Mouse (Mus musculus) lung, embryonic 14.5 days (tissue): Measurements from ENCODE around the gene Rplp0. TPM values are rescaled to one million over a fixed set of nuclear protein-coding genes. Genes with fewer than 3 reads are reported as not detected.

ENCODE experiments used
- ATAC-seq: fragments of 200-750 bp; cut with Nextera tagmentation; 2 replicates; pipeline ENCODE4 v1.8.0; 2017; ENCODE audit warnings: mild to moderate bottlenecking, moderate TSS enrichment, moderate library complexity; ENCODE audit not compliant: insufficient read depth
- DNase-seq: peaks from one replicate; pipeline ENCODE4 v3.0.0-alpha.2; 2015
- H3K27ac ChIP-seq: fragments of 300-500 bp; sonication (generic); 2 replicates; pipeline ENCODE4 v1.5.1; 2014; ENCODE audit warnings: low read depth, mild to moderate bottlenecking, moderate library complexity
- H3K27me3 ChIP-seq: fragments of 300-500 bp; sonication (generic); 2 replicates; pipeline ENCODE4 v1.6.1; 2014; ENCODE audit warnings: low read length, control low read depth; ENCODE audit not compliant: insufficient read depth
- H3K36me3 ChIP-seq: fragments of 300-500 bp; sonication (generic); 2 replicates; pipeline ENCODE4 v1.6.1; 2014; ENCODE audit warnings: control low read depth; ENCODE audit not compliant: insufficient read depth
- H3K4me1 ChIP-seq: fragments of 300-500 bp; sonication (generic); 2 replicates; pipeline ENCODE4 v1.6.1; 2014; ENCODE audit warnings: antibody characterized with exemption, control low read depth; ENCODE audit not compliant: insufficient read depth
- H3K4me2 ChIP-seq: fragments of 300-500 bp; sonication (generic); 2 replicates; pipeline ENCODE4 v1.6.1; 2014; ENCODE audit warnings: mild to moderate bottlenecking
- H3K4me3 ChIP-seq: fragments of 300-500 bp; sonication (generic); 2 replicates; pipeline ENCODE4 v1.5.1; 2014; ENCODE audit warnings: low read depth, low read length
- H3K9ac ChIP-seq: fragments of 300-500 bp; sonication (generic); 2 replicates; pipeline ENCODE4 v1.6.1; 2014
- H3K9me3 ChIP-seq: fragments of 300-500 bp; sonication (generic); 2 replicates; pipeline ENCODE4 v1.6.1; 2016; ENCODE audit warnings: low read depth, low read length, control low read depth
- CTCF ChIP-seq: IDR thresholded peaks from 2 replicates; pipeline ENCODE4 v1.5.1; 2016; ENCODE audit warnings: antibody characterized with exemption, low read depth
- WGBS: fragments of 180-500 bp; shearing (Covaris S2); extraction: QIAGEN DNeasy Blood & Tissue Kit; methylation state at CpG from one replicate; pipeline ENCODE4 v1.1.7; 2014; 5-methylcytosine and 5-hydroxymethylcytosine counted together
- microRNA-seq: library from miRNA; unstranded; fragments of <30 nt; microRNA quantifications from one replicate; pipeline ENCODE4, GENCODE M21; 2016; ENCODE audit warnings: borderline number of aligned reads
- polyA plus RNA-seq: library from polyadenylated mRNA; unstranded; fragments of >200 nt; fragmentation: Nextera tagmentation; extraction: Ambion mirVana; gene quantifications from 2 replicates; pipeline ENCODE4 v1.2.1, GENCODE M21; 2014

Gene Rplp0
- polyA plus RNA-seq, 1 experiment from 2014 or later: 1,954 TPM

DNA sequence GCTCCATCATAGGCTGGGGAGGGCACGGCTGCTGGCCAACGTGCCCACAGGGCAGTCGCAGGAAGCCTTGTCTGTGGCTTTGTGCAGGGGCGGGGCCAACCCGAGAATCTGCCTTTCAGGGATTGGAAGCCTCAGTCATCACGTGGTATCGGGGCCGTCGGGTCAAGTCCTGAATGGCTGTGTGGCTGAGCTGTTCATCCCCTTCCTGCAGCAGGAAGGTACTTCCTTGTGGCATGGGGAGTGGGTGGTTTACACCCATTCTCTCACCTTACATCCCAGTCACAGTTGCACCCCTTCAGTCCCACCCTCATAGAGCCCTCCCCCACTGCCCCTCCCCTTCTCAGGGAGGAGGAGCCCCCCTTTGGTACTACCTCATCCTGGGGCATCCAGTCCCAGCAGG is 22.4 kb downstream of the Rplp0 start:
- DNase-seq (no peak), ATAC-seq (no peak)
- Histone ChIP-seq H3K9ac (no peak overlapping the region), H3K36me3 (peaks cover 100% of the 10 kb centered on the region), H3K4me2 (no peak overlapping the region), H3K27me3 (no peaks in the 10 kb centered on the region), H3K27ac (no peak overlapping the region), H3K4me3 (no peak overlapping the region), H3K9me3 (peaks cover 8% of the 10 kb centered on the region; the same call in 1 of the 2 replicates), H3K4me1 (no peaks in the 10 kb centered on the region)
- WGBS: 96% methylated on average over 9 of the region's 9 CpGs
- TF ChIP-seq CTCF: no peak

DNA sequence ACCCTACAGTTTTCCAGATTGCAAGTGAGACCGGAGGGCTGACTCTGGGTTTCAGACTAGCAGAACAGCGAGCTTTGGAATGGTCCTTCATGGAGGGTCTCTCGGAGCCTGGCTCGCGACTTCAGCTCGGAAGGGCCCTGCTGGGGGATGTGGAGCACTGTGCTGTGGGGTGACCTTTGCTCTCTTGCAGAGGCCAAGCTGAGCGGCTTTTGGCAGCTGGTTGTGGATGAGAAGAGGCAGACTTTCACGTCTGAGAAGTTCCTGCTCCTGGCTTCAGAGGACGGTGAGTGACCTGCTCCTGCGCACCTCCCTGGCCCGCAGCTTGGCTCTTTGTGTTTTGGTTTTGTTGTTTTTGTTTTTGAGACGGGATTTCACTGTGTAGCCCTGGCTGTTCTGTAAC is 26.3 kb downstream of the Rplp0 start:
- Histone ChIP-seq H3K9me3 (peaks cover 8% of the 10 kb centered on the region; the same call in 1 of the 2 replicates), H3K36me3 (peaks cover 97% of the 10 kb centered on the region), H3K4me3 (no peak overlapping the region), H3K4me2 (no peak overlapping the region), H3K4me1 (no peaks in the 10 kb centered on the region), H3K9ac (no peak overlapping the region), H3K27me3 (no peaks in the 10 kb centered on the region), H3K27ac (no peak overlapping the region)
- ATAC-seq: no peak
- WGBS: 82% methylated on average over 12 of the region's 12 CpGs
- DNase-seq: no peak
- no peak for TF ChIP-seq CTCF

DNA sequence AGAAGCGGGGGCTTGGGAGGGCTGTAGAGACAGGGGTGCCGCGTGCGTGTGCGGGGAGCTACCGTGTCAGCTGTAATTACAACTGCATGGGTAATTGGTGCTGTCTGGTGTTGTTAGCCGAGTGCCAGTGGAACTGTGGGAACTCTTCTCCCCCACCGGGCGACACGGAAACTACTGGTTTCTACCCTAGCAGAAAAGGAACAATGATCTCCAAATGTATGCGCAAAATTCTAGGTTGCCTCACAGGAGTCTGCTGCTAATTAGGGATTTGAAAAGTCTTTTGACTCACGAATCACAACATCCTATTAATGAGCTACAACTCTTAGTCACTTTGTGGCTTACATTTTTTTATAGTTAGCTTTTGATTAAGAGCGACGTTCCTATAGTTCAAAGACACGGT is 26.9 kb downstream of the Rplp0 start:
- Histone ChIP-seq H3K36me3 (peaks cover 97% of the 10 kb centered on the region), H3K27me3 (no peaks in the 10 kb centered on the region), H3K4me1 (no peaks in the 10 kb centered on the region), H3K9me3 (peaks cover 8% of the 10 kb centered on the region; the same call in 1 of the 2 replicates), H3K9ac (no peak overlapping the region), H3K27ac (no peak overlapping the region), H3K4me3 (no peak overlapping the region), H3K4me2 (no peak overlapping the region)
- WGBS: 93% methylated on average over 15 of the region's 15 CpGs
- no peak for ATAC-seq
- no peak for TF ChIP-seq CTCF
- DNase-seq: no peak

DNA sequence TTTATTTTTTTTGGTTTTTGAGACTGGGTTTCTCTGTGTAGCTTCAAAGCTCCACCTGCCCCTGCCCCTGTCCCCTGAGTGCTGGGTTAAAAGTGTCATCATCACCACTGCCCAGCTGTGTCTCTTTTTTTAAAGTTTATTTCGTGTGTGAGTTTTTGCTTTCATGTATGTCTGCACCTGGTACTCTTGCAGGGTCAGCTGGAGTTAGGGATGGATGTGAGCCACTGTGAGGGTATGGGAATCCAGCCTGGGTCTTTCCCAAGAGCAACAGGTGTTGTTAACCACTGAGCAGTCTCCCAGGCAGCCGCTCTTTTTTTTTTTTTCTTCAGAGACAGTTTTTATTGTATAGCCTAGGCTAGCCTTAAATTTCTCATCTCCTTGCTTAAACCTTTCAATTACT is 27.5 kb downstream of the Rplp0 start:
- Histone ChIP-seq H3K27me3 (no peaks in the 10 kb centered on the region), H3K27ac (no peak overlapping the region), H3K36me3 (peaks cover 97% of the 10 kb centered on the region), H3K4me1 (no peaks in the 10 kb centered on the region), H3K9me3 (peaks cover 8% of the 10 kb centered on the region; the same call in 1 of the 2 replicates), H3K9ac (no peak overlapping the region), H3K4me3 (no peak overlapping the region), H3K4me2 (no peak overlapping the region)
- TF ChIP-seq CTCF: no peak
- ATAC-seq: no peak
- 89% methylated on average over 2 of the region's 2 CpGs for WGBS
- no peak for DNase-seq

DNA sequence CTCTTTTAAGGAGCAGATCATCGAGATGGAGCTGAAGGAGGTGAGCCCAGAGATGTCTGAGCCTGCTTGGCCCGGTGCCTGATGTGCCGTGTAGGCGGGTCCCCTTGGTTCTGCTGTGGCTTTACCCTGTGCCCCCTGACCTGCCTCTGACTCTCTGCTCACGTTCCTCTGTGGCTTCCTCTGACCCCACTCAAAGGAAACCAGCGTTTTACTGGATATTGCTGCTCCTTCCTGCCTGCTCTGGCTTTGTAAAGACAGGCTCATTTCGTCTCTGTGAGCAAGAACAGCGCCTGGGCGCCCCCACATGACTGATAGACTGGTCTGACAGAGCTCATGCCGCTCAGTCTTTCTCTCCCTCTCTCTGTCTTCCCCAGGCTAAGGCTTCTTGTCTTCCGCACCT is 31.8 kb downstream of the Rplp0 start:
- Histone ChIP-seq H3K27me3 (no peaks in the 10 kb centered on the region), H3K36me3 (peaks cover 96% of the 10 kb centered on the region), H3K9me3 (no peaks in the 10 kb centered on the region), H3K4me3 (no peak overlapping the region), H3K4me1 (no peaks in the 10 kb centered on the region), H3K9ac (no peak overlapping the region), H3K27ac (no peak overlapping the region), H3K4me2 (no peak overlapping the region)
- WGBS: 80% methylated on average over 11 of the region's 11 CpGs
- DNase-seq: no peak
- ATAC-seq: no peak
- no peak for TF ChIP-seq CTCF

DNA sequence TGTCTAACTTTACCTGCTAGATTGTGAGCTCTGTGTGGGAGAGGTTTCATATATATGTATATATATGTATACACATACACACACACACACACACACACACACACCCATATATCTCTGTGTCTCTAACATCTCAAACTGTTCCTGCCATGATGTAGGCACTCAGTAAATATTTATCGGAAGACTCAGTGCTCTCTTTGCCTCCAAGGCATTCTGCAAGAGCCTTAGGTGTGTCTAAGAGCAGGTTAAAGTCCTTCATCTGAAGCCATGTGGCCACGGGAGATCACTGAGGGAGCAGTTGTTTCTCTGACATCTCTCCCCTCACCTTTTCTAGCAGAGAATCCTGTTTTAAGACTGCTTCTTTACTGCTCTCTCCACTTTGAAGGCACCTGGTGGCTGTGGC is 32.2 kb downstream of the Rplp0 start:
- H3K27ac ChIP-seq: no peak overlapping the region
- no peak overlapping the region for H3K4me3 ChIP-seq
- no peak overlapping the region for H3K4me2 ChIP-seq
- no peaks in the 10 kb centered on the region for H3K4me1 ChIP-seq
- H3K36me3 ChIP-seq: peaks cover 96% of the 10 kb centered on the region
- DNase-seq (no peak), ATAC-seq (no peak)
- H3K27me3 ChIP-seq: no peaks in the 10 kb centered on the region
- WGBS: 91% methylated on average over 2 of the region's 2 CpGs
- no peak overlapping the region for H3K9ac ChIP-seq
- no peaks in the 10 kb centered on the region for H3K9me3 ChIP-seq
- no peak for TF ChIP-seq CTCF

DNA sequence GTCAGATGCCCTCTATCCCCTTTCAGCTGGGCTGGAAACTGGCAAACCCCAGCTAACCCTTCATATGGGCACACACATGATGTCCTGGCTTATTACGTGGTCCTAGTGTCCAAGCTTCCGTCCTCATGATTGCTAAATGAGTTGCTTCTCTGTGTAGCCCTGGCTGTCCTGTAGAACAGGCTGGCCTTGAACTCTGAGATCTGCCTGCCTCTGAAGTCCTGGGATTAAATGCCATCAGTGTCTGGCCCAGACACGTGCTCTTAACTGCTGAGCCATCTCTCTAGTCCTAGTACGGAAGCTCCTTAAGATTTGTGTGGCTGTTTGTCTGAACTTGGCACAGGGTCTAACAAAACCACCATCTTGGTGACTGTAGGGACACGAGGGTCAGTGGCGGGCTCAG is 44.3 kb downstream of the Rplp0 start:
- no peak for DNase-seq
- no peaks in the 10 kb centered on the region for H3K9me3 ChIP-seq
- H3K9ac ChIP-seq: no peak overlapping the region
- no peak overlapping the region for H3K4me3 ChIP-seq
- TF ChIP-seq CTCF: no peak
- H3K4me1 ChIP-seq: no peaks in the 10 kb centered on the region
- no peak for ATAC-seq
- 90% methylated on average over 6 of the region's 6 CpGs for WGBS
- no peaks in the 10 kb centered on the region for H3K27me3 ChIP-seq
- no peak overlapping the region for H3K27ac ChIP-seq
- no peak overlapping the region for H3K4me2 ChIP-seq
- peaks cover 90% of the 10 kb centered on the region for H3K36me3 ChIP-seq

DNA sequence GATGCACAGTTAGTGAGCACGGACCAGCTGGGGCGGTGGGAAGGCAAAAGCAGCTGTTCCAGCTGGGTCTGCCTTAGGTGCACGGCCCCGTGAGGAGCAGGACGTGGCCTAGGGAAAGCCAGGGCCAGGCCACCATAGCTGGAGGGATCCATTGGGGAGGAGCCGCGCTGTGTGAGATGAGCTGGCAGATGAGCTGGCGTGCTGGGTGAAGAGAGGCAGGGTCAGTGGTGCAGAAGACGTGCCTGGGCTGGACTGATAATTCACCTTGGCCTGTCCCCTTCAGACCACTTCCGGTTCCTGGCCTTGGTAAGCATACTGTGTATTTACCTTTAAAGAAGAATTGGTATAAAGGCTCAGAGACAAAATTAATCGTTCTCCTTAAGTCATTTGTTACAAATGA is 52.3 kb downstream of the Rplp0 start:
- Histone ChIP-seq H3K4me1 (no peaks in the 10 kb centered on the region), H3K4me2 (no peak overlapping the region), H3K9ac (no peak overlapping the region), H3K4me3 (no peak overlapping the region), H3K27me3 (no peaks in the 10 kb centered on the region), H3K36me3 (peaks cover 97% of the 10 kb centered on the region), H3K27ac (no peak overlapping the region), H3K9me3 (no peaks in the 10 kb centered on the region)
- DNase-seq (no peak), ATAC-seq (no peak; the same call in 1 of the 2 replicates)
- no peak for TF ChIP-seq CTCF
- 85% methylated on average over 11 of the region's 11 CpGs for WGBS

Small RNAs within 50 kb of the gene (microRNA-seq; reads per million reads assigned to microRNA genes)
- not detected for gene Mir7029

Other genes with a start within 250 kb of the Rplp0 start
- 286 and 291 TPM in 2 replicates for gene Srsf9, start 232.3 kb upstream of the Rplp0 start, polyA plus RNA-seq
- gene Gatc, start 218.3 kb upstream of the Rplp0 start, polyA plus RNA-seq: 35.0 and 37.5 TPM in 2 replicates
- 61.9 and 62.6 TPM in 2 replicates for gene Triap1, start 218.2 kb upstream of the Rplp0 start, polyA plus RNA-seq
- 842 and 846 TPM in 2 replicates for gene Cox6a1, start 210.5 kb upstream of the Rplp0 start, polyA plus RNA-seq
- gene Msi1, start 129.9 kb upstream of the Rplp0 start, polyA plus RNA-seq: 17.1 and 21.2 TPM in 2 replicates
- 4.5 and 5.6 TPM in 2 replicates for gene Pla2g1b, start 93.2 kb upstream of the Rplp0 start, polyA plus RNA-seq
- 22.8 and 23.9 TPM in 2 replicates for gene Sirt4, start 74.7 kb upstream of the Rplp0 start, polyA plus RNA-seq
- gene Pxn, start 52.8 kb upstream of the Rplp0 start, polyA plus RNA-seq: 22.3 and 25.2 TPM in 2 replicates
- 52.9 and 58.8 TPM in 2 replicates for gene Gcn1l1, start 5.8 kb downstream of the Rplp0 start, polyA plus RNA-seq
- gene Rab35, start 72.4 kb downstream of the Rplp0 start, polyA plus RNA-seq: 18.8 and 19.9 TPM in 2 replicates
- gene Bicdl1, start 172.2 kb downstream of the Rplp0 start, polyA plus RNA-seq: 10.7 and 11.1 TPM in 2 replicates